Mouse (Mus musculus) brain, embryonic 18.5 days (tissue): ENCODE data around the gene Glrb.

Experiments used
- DNase-seq: peaks from one replicate; pipeline ENCODE4 v3.0.0-alpha.2; 2012; ENCODE audit warnings: low read depth, low spot score

Gene Glrb

DNA sequence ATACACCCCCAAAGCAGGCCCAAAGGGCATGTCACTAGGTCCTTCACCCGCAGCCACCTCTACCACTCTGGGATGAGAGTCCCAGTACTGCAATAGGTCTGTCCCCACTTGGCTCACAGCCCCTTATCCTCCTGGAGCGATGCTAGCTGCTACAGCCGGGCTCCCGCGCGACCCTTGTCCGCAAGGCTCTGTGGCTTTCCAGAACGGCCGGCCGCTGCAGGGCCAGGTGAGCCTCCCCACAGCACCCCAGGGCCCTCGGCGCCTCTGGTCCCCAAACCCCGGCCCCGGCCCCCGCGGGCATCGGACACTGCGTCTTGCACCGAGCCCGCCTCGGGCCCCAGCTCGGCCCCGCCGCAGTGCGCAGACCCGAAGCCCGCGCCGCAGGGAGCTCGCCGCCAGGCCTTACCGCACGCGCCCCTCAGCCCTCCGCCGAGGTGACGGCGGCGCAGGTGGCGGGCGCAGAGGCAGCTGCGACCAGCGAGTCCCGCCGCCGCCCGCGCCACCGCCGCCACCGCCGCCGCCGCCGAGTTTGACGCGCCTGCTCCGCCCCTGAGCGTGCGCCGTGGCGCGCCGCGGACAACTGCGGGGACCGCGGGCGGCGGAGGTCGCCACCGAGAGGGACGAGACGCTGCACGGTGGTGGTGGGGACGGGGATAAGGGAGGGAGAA is at the start of gene Glrb:
Glrb (minus strand) TSS at position 550 of the 668 bp plus-strand sequence.
- DNase-seq: peak; percentile 4

DNA sequence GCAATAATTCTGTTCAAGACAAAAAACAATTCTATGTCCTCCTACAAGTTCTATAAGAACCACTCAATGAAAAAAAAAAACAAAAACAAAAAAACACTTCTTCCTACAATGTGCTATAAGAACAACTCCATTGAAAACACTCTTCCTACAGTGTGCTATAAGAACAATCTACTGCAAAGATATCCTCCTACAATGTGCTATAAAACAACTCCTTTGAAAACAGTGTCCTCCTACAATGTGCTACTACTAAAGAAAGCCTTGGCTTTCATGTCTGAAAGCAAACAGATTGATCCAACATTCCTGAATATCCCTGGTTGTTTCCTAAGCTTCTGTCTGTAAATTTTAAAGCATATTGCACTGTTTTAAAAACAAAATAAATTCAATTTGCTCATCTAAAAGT is 46.5 kb upstream of the Glrb start:
- no peak for DNase-seq

DNA sequence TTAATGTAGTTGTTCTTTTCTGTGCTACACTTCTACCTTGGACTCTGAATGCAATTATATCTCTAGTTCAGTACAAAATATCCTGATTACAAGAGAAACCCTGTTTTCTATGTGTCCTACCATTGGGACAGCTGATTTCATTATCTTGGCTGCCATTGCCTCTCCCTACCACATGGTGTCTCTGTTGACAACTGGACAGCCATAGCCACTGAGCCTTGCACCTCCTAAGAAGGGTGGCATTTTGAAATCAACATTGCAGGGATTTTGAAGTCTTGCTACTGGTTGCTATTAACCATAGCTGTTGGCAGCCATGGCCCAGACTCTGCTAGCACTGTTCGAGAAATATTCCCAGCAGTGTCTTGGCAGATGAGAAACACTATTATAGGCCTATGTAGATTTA is 45.1 kb upstream of the Glrb start:
- peak; percentile 28 for DNase-seq

DNA sequence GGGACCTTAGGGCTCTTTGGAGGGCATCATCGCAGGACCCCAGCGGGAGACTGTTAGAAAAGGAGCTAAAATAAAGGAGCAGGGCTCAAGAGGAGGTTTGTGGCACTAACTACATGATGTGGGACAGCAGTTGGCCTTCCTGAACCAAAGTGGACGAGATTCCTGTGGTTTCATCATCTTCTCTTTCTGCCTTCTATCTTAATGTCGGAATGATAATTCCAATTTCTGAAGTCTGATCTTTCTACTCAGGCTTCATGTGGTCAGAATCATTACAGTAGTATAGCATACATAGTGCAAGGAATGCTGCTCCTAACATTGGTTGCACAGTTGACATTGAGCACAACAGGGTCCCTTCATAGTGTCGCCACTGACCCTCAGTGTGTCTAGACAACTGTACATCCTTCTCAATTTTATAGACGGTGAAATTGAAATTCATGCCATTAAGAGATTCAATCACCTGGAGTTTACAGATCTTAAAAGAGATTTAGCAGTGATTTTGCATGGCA is 372 bp upstream of the Glrb start:
- no peak for DNase-seq

DNA sequence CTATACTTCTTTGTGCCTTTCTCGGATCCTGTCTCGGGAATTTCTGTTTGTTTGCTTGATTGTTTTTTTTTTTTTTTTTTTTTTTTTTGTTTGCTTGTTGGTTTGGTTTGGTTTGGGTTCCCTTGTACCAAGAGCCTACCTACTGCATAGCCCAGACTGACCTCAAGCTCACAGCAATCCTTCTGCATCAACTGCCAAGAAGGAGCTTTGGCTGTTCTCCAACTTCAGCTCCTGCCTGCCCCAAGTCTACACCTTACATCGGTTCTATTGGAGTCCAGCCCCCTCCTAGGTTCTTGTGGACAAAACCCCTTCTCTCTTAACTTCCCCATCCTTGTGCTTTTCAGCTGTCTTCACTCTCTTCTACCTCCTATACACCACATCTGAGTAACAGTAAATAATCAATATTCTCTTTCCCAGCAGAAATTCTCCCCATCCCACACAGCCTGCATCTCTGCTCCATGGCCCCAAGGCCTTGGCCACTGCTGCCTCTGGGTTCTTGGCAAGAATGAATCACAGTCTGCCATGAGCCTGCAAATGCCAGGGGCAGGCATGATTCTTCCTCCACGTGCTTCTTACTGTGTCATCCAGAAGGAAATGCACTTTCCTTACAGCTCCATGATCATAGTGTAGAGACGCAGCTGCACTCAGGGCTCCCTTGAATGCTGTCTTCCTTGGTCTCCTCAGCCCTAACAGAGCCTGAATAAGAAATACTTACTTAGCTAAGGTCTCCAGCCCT is 18.5 kb downstream of the Glrb start:
- no peak for DNase-seq

DNA sequence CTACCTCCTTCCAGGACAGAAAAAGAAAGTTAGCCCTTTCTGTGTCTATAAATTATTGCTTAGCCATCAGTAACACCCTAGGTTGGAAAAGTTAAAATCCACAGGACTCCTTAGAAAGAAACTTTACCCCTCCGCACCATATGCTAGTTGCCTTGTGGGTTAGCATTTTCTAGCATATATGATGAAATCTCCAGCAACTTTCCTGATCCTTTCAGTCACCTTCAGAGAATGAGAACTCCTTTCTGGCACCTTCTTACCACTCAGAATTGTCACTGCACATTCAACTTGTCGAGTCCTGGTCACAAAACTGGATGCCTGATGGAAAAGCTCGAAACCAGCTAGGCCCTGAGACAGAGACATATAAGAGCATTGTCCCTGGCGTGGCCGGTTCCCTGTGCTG is 19.1 kb downstream of the Glrb start:
- no peak for DNase-seq

DNA sequence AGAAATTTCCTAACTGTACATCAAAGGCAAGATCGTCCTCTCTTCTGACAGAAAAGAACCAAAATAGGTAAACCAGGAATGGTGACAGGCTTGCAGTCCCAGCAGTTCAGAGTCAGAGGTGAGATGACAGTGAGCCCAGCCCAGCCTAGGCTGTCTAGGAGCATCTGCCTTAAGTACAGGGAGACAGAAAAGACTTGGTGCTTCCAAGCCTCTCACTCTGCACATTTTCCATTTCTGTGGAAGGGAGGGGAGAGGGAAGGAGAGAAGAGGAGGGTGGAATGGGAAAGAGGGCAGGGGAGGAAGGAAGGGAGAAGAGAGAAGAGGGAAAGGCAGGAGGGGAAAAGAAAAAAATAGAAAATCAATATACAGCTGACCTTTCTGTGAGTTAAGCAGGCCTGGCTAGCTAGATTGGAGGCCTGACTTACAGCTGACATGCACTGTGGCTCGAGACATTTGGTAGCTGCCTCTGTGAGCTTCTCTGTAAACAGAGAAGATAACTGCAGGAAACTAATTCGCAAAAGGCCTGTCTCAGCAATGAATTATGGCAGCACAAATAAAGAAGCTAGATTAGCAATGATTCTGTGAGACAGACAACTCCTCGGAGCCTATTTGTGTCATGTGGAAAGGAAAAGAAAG is 20.3 kb downstream of the Glrb start:
- no peak for DNase-seq

DNA sequence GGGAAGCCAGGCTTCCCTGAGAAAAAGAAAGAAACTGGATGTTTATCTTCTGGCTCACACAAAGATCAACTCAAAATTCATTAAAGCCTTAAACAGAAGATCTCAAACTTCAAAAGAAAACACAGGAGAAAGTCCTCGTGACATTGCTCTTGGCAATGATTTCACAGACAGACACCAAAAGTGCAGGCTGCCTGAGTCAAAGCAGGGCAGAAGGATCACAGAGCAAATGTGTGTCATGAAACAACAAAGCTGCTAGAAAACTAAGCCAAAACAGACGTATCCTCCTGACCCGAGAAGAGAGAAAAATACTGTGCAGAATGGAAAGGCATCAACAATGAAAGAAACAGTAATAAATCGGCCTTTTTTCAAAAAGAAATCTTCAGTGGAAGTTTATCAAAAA is 22.4 kb downstream of the Glrb start:
- DNase-seq: no peak

DNA sequence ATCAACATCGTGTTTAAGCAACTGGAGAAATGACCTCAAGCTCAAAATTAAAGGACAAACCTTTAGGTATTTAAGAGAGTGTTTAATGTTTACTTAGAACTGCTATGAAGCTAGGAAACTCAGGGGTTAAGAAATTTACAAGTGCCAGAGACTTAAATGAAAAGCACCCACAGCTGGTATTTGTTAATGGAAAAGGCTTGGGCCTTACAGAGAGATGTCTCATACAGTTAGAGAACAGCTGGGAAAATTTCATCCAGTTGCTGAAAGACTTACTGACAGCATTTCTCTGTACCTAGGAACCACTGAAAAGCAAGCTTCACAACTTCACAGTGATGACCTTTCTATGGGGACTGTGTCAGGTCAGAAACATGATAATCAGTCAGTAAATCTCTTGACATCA is 28.3 kb downstream of the Glrb start:
- DNase-seq: no peak

DNA sequence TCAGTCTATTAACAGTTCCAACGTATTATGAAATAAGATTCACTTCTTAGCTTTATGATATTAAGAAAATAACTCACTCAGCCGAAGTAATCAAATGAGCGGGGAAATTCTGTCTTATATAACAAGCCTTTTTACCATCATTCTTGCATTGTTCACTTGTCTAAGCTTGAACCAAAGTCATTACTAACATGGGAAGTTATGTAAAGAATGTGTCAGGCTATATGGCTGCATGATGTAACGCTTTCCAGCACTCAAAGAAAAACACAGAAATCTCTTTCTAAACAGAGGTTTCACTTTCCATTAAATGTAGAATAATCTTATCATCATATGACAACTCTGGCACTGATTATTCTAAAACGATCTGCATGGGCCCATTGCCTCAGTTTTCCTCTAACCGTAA is 29.9 kb downstream of the Glrb start:
- no peak for DNase-seq

DNA sequence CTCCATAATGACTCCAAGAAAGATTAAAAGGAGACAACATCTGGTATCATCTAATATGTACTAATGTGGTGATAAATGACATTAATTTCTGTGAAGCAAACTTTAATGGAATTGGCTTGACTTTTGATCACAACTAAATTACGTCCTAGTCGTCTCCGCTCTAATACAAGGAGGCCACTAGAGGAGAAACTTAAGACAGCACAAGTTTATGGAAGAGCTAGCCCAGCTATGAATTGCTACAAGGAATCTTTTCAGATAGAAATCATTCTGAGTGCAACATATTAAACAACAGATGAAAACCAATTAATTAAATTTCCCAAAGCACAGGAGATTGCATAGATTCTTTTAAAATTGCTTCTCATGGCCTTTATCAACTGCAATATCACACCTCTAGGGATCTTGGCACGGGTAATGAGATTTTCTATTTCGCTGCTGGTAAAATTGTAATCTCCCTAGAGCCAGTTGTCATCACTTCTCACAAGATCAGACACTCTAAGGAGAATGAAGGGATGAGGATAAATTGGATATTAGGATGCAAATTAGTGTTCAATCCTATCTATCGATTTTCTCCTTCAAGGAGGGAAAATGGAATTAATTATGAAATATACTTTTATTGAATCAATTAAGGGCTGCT is 32.7 kb downstream of the Glrb start:
- DNase-seq: no peak

DNA sequence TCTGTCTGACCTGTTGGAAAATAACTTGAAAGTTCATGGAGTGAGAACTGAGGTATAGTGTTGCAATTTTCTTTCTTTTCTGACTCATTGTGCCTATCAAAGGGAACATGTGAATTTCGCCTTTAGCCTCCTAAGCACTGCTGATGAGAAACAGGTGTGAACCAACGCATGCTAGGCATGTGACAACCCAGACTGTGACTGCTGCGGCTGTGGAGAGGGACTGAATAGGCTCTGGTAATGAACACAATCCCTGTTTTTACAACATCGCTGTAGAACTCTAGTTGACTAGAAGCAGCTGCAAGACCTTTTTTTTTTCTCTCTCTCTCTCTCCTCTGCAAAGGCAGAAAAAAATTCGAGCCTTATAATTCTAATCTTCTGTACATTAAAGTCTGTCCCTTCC is 34.9 kb downstream of the Glrb start:
- DNase-seq: no peak

DNA sequence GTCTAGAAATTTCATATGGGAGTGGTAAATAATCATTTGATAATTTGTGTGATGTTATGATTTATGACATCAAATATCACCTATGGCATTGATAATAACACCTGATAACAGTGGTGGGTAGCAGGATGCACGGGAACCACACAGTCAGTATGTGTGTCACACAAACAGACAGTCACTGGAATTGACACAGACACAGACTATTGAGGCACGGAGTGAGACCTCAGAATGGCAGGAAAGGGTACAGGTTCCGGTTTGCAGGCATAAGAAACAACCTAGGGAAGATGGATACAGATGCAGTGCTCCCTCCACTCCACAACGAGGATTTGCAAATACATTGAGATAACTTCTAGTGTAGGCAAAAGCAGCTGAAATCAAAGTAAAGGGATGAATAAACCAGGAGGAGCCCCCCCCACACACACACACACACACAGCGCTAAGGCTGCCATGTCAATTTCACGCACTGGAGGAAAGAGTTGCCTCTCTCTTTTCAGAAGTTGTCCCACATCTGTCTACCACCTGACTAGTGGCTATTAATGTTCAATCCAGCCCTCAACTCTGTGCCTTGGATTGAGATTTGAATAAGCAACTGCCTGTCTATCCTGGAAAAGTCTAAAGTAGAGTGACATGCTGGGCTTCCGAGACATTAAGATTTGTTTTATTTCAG is 38.6 kb downstream of the Glrb start:
- DNase-seq: no peak

DNA sequence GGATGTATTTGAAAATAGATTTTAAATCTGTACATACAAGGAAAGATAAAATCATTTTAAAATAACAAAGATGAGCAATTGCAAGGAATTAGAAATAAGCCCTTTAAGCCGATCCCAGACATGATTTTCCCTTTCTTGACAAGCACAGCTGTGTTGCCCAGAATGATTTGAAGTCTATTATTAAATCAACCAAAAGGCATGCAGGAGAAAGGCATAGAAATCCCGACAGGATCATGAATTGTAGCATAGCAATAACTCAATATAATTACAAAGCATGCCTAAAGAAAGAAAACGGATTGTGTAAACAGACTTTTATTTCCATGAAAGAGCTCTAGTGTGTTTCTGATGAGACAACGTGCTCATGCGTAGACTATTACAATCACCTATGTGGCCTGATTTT is 39.4 kb downstream of the Glrb start:
- no peak for DNase-seq

DNA sequence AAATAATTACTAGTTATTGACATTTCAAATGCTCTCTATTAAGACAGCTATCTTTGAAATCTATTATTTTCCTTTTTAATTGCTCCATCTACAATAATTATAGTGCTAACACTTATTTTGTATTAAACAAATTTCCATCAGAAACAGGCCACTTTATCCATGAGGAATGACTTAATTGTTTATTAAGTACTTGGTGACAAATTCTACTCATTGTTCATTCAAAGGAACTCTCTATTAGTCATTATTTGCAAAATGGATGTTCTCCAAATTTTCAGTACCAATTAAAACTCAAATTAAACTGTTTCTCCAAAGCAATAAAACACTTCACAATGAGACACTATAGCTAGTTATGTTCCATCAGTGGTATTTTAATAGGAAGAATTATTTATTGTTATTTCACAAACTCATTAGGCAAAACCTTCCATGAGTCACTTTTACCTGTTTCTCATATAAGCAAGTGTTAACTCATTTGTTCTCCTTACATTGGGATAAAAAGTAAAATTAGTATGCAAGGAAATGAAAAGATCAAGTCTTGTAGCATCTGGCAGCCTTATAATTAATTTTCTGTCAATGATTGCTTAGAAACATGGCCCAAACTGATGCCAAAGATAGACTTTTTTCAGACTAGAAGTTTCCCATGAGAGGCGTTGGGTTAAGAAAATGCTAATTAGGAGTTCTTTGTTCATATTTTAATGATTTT is 41.8 kb downstream of the Glrb start:
- no peak for DNase-seq

DNA sequence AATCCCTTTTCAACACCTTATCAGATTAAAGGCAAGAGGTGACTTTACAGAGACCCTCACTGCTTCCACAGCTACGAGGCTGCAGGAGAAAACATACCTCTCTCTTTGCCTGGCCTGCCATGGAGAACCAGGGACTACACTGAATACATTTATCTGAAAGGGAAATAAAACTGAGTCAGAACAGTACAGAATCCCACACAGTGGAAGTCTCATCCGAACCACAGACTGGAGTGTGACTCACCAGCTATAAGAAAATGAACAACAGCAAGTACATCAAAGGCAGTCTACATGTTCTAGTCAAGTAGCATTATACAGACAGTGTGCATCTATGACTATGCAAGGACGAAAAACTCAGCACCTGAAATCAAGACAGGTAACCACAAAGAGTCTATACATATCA is 46.1 kb downstream of the Glrb start:
- no peak for DNase-seq

DNA sequence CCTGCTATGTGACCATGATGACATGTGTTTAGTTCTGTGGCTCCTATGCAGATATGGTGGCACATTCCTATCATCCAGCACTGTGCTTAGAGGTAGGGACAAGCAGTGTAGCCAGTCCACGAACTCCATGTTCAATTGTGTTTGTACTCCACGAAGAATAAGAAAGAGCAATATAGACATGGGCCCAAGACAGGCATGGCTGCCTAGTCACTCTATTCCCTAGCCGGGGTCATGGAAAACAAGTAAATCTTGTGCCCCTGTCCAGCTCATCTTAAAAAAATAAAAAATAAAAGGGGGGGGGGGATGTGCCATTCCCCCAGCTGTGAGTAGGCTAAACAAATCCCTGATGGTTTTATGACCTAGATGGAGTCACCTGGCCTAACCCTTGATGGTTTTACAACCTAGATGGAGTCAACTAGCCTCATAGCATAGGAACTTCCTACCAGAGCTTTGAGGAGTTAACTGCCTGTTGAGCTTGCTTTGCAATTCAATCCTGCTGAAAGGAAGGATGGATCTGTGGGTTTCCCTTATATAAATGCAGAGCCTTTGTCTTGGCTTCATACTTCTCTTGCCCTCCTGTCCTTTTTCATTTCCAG is 60.5 kb downstream of the Glrb start:
- no peak for DNase-seq

DNA sequence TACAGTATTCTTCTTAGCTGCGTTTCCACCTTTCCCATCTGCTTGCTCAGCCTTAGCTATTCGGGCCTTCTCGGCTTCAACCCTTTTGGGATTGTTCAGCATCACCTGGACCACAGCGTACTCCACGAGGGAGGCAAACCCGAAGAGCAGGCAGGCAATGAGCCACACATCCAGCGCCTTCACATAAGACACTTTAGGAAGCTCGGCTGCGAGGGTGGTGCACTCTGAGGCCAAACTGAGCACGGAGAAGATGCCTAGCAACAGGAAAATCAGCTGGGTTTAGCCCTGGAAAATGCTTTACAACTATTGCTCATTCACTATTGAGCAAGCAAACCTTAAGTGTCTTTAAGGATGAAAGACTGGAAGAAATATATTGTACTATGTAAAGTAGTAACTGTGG is 62.5 kb downstream of the Glrb start:
- no peak for DNase-seq

DNA sequence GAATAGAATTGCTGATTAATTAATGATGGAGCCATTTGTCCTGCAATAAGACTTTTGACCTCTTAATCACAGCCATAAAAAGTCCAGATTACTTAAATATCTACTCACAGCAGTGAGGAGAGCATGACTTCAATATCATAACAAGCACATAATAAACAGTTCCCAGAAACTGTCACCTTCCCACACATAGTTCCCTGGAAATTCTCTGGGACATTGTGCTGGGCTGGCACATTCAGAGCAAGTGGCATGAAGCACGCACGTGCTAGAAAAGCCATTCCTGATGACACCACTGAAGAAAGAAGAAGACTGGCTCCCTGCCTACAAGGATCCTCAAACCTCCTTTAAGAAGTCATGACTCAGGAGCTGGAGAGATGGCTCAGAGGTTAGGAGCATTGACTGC is 67.8 kb downstream of the Glrb start:
- no peak for DNase-seq

DNA sequence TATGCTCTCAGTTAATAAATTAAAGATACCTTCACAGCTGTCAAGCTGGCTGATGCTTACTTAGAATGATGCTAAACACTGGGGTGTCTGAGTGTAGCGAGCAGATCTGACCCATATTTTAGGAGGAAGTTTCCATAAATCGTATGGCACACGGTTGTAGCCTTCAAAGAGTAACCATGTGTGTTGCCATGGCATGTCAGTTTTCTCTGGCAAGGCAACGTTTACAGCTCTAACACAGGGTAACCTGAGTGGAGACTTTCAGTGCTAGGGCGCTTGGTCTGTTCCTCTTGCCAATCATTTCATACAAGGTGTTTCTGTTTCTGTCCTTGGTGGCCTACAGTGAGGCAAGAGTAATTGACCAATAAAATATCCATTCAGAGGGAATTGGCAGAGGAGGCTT is 73.6 kb downstream of the Glrb start:
- no peak for DNase-seq

DNA sequence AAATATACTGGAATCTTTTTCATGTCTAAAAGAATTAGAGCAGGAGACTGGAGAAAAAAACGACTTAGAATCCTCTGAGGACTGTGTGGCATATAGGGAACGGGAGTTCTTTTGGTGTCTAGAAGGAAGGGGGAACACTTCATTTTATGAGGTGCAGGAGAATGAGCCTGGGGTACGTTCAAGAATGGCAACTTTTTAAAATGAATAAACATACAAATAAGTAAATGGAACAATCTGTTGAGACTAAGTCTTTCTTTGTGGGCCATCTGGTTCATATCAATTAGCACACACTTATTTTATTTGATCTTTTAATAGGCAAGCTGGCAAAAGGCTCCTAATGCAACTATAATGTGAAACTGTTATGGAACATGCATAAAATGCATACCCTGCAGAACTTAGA is 75.9 kb downstream of the Glrb start:
- DNase-seq: no peak
